In genomic region chr13:109341902-109342301, GRCm38 (mm10) we compare ENCODE assay signal across 14 mouse cellular contexts.
DNase-seq lines count a peak whose midpoint lies in the region; ATAC-seq and TF ChIP-seq lines count a peak whose summit lies in the region.
"Had no signal": no experiment of that assay in that cellular context is flagged by ENCODE, and none has a peak within 500 bp of the region (broad histone marks: within the 10 kb centered on the region; RNA-seq: fewer than 3 reads in every experiment).

No protein-coding gene starts in this region.

- H3K9ac ChIP-seq in lung, embryonic 14.5 days, result no peak overlapping the region
- H3K9ac ChIP-seq: limb, embryonic 12.5 days had no signal

- no peaks in the 10 kb centered on the region for H3K9me3 ChIP-seq in lung, embryonic 14.5 days (ENCODE audit: low read depth, low read length)
- H3K9me3 ChIP-seq: limb, embryonic 12.5 days had no signal

- no peak overlapping the region for H3K27ac ChIP-seq in lung, embryonic 14.5 days (ENCODE audit: low read depth)
- H3K27ac ChIP-seq: limb, embryonic 12.5 days had no signal

- H3K4me1 ChIP-seq in lung, embryonic 14.5 days (ENCODE audit: insufficient read depth), result no peaks in the 10 kb centered on the region

- TF ChIP-seq CTCF in lung, embryonic 14.5 days (IDR thresholded peaks at IDR 0.05; ENCODE audit: low read depth), result peak; percentile 50

- H3K4me3 ChIP-seq in lung, embryonic 14.5 days (ENCODE audit: low read depth, low read length), result no peak overlapping the region
- H3K4me3 ChIP-seq: limb, embryonic 12.5 days had no signal

- 49% methylated on average over 3 of the region's 3 CpGs for WGBS in lung, embryonic 14.5 days

- H3K27me3 ChIP-seq in lung, embryonic 14.5 days (ENCODE audit: insufficient read depth, low read length), result no peaks in the 10 kb centered on the region
- H3K27me3 ChIP-seq: CH12.LX; limb, embryonic 12.5 days had no signal

- ATAC-seq in lung, embryonic 14.5 days (ENCODE audit: insufficient read depth), result no peak

- no peak overlapping the region for H3K4me2 ChIP-seq in lung, embryonic 14.5 days
- H3K4me2 ChIP-seq: limb, embryonic 12.5 days had no signal

- H3K36me3 ChIP-seq in lung, embryonic 14.5 days (ENCODE audit: insufficient read depth), result no peaks in the 10 kb centered on the region
- H3K36me3 ChIP-seq: limb, embryonic 12.5 days had no signal

- peak; percentile 68 for DNase-seq in heart, adult 11 months
- no peak for DNase-seq in heart, adult 9 months (ENCODE audit: low spot score in 2 of 2)
- peak; percentile 31 for DNase-seq in lung, embryonic 14.5 days
- no peak for DNase-seq in lung, postnatal 4 days
- peak; percentile 20 for DNase-seq in adipocyte (ENCODE audit: low spot score)
- peak; percentile 67 for DNase-seq in retina, postnatal 1 day
- no peak for DNase-seq in kidney, adult 18-20 months
- DNase-seq: cerebellum, postnatal 14 days; heart, postnatal 10 days; kidney, adult 8-10 months; layer of hippocampus, adult 9-11 months; right cerebral cortex, postnatal 4 days had no signal

Comparison
In these comparisons a context has a peak if more than half of its experiments do, and no peak if none do; other contexts are left out.
1. DNase-seq: peak in heart, adult 11 months (single experiment), lung, embryonic 14.5 days (single experiment), adipocyte (single experiment) and retina, postnatal 1 day (single experiment); none in heart, adult 9 months (0 of 2), lung, postnatal 4 days (0 of 2) and kidney, adult 18-20 months (single experiment).